Mouse (Mus musculus) heart, embryonic 13.5 days (tissue): ENCODE measurements around the gene Ppib. TPM values are rescaled to one million over a fixed set of nuclear protein-coding genes. Genes with fewer than 3 reads are reported as not detected.

Source experiments
- ATAC-seq: fragments of 200-750 bp; cut with Nextera tagmentation; 2 replicates; pipeline ENCODE4 v1.8.0; 2017; ENCODE audit warnings: moderate TSS enrichment; ENCODE audit not compliant: insufficient number of reproducible peaks, low FRiP score, low TSS enrichment; ENCODE audit errors: extremely low read depth
- H3K27ac ChIP-seq: fragments of 300-500 bp; sonication (generic); replicated peaks from 2 replicates; pipeline ENCODE4 v1.5.1; 2015; ENCODE audit warnings: moderate library complexity, mild to moderate bottlenecking, inconsistent platforms
- H3K27me3 ChIP-seq: fragments of 300-500 bp; sonication (generic); replicated peaks from 2 replicates; pipeline ENCODE4 v1.6.1; 2015; ENCODE audit warnings: mild to moderate bottlenecking, inconsistent platforms
- H3K36me3 ChIP-seq: fragments of 300-500 bp; sonication (generic); 2 replicates; pipeline ENCODE4 v1.6.1; 2015; ENCODE audit warnings: mild to moderate bottlenecking, inconsistent platforms
- H3K4me1 ChIP-seq: fragments of 300-500 bp; sonication (generic); 2 replicates; pipeline ENCODE4 v1.6.1; 2015; ENCODE audit warnings: inconsistent platforms
- H3K4me2 ChIP-seq: fragments of 300-500 bp; sonication (generic); 2 replicates; pipeline ENCODE4 v1.6.1; 2015; ENCODE audit warnings: inconsistent platforms, mild to moderate bottlenecking, moderate library complexity
- H3K4me3 ChIP-seq: fragments of 300-500 bp; sonication (generic); 2 replicates; pipeline ENCODE4 v1.5.1; 2015; ENCODE audit warnings: moderate library complexity, mild to moderate bottlenecking, inconsistent platforms
- H3K9ac ChIP-seq: fragments of 300-500 bp; sonication (generic); 2 replicates; pipeline ENCODE4 v1.6.1; 2015; ENCODE audit warnings: inconsistent platforms, mild to moderate bottlenecking, moderate library complexity
- H3K9me3 ChIP-seq: fragments of 300-500 bp; sonication (generic); 2 replicates; pipeline ENCODE4 v1.6.1; 2016; ENCODE audit warnings: inconsistent platforms
- WGBS: fragments of 180-500 bp; shearing (Covaris S2); methylation state at CpG from one replicate; pipeline ENCODE4 v1.1.7; 2015; ENCODE audit warnings: mixed read lengths; 5-methylcytosine and 5-hydroxymethylcytosine counted together
- polyA plus RNA-seq: library from polyadenylated mRNA; unstranded; fragments of >200 nt; fragmentation: Nextera tagmentation; extraction: Ambion mirVana; gene quantifications from 2 replicates; pipeline ENCODE4 v1.2.1, GENCODE M21; 2015

Gene Ppib
- polyA plus RNA-seq, result 372 and 396 TPM in 2 replicates

- Histone ChIP-seq H3K4me3 (peak within 1 kb of the TSS; percentile 81), H3K27me3 (no peaks in the 10 kb centered on the region), H3K9ac (peak within 1 kb of the TSS; percentile 91), H3K4me1 (peaks cover 27% of the 10 kb centered on the region), H3K27ac (peak within 1 kb of the TSS; percentile 78), H3K36me3 (peaks cover 28% of the 10 kb centered on the region), H3K9me3 (no peaks in the 10 kb centered on the region), H3K4me2 (peak within 1 kb of the TSS; percentile 87)
- WGBS, result 1% methylated on average over 51 of the region's 51 CpGs
- ATAC-seq, result peak; percentile 92
Observed at GRCm38 (mm10) chr9:66059583-66060307, at the start of gene Ppib. TSS of gene Ppib (plus strand) at chr9:66060222.

DNA sequence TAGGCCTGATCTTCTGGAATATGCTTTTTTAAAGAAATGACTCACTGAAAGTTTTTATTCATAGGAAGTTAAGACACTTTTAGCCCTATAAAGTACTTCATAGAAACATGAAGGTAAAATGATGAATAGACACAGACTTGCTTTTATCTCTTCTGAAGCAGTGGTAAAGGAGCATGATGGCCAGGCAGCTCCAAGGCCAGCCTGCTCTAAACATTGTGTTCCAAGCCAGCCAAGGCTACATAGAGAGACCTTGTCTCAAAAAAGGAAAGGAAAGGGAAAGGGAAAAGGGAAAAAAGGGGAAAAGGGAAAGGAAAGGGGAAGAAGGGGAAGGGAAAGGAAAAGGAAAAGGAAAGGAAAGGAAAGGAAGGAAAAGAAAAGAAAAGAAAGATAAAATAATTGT is 39.4 kb upstream of the Ppib start:
- H3K27ac ChIP-seq, result no peak overlapping the region
- peaks cover 41% of the 10 kb centered on the region for H3K36me3 ChIP-seq
- no peak overlapping the region for H3K4me2 ChIP-seq
- no peaks in the 10 kb centered on the region for H3K4me1 ChIP-seq
- H3K4me3 ChIP-seq, result no peak overlapping the region
- H3K9ac ChIP-seq, result no peak overlapping the region
- no peak for ATAC-seq
- H3K27me3 ChIP-seq, result no peaks in the 10 kb centered on the region
- H3K9me3 ChIP-seq, result no peaks in the 10 kb centered on the region

GRCm38 (mm10) chr9:66038082-66038481 is 21.9 kb upstream of the Ppib start:
- no peaks in the 10 kb centered on the region for H3K4me1 ChIP-seq
- no peak for ATAC-seq
- H3K4me2 ChIP-seq, result no peak overlapping the region
- no peaks in the 10 kb centered on the region for H3K9me3 ChIP-seq
- H3K36me3 ChIP-seq, result peaks cover 74% of the 10 kb centered on the region
- no peak overlapping the region for H3K4me3 ChIP-seq
- H3K27ac ChIP-seq, result no peak overlapping the region
- 82% methylated on average over 4 of the region's 4 CpGs for WGBS
- H3K27me3 ChIP-seq, result no peaks in the 10 kb centered on the region
- H3K9ac ChIP-seq, result no peak overlapping the region

DNA sequence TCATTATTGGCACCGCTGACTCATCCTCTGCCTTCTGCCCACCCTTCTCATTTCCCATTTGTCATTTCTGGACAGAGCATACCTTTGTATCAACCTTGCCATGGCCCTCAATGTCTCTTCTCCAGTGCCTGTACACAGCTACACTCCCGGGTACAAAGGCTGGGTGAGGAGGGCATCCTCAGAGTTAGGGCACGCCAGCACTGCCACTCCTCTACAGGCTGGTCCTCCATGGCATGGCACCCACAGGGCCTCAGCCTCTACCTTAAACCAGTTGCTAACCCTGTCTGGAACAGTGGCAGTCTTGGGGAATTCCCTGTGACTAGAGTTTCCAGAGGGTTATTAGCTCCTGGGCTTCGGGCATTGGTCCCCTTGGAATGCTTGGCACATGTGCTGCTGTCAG is 21.4 kb upstream of the Ppib start:
- Histone ChIP-seq H3K9me3 (no peaks in the 10 kb centered on the region), H3K4me2 (no peak overlapping the region), H3K27me3 (no peaks in the 10 kb centered on the region), H3K4me3 (no peak overlapping the region), H3K36me3 (peaks cover 69% of the 10 kb centered on the region), H3K9ac (no peak overlapping the region), H3K4me1 (no peaks in the 10 kb centered on the region), H3K27ac (no peak overlapping the region)
- ATAC-seq, result no peak
- WGBS, result 94% methylated on average over 4 of the region's 4 CpGs

GRCm38 (mm10) chr9:66039290-66039689 is 20.7 kb upstream of the Ppib start:
- H3K4me1 ChIP-seq, result no peaks in the 10 kb centered on the region
- H3K27me3 ChIP-seq, result no peaks in the 10 kb centered on the region
- ATAC-seq, result no peak
- H3K9ac ChIP-seq, result no peak overlapping the region
- peaks cover 62% of the 10 kb centered on the region for H3K36me3 ChIP-seq
- H3K27ac ChIP-seq, result no peak overlapping the region
- no peak overlapping the region for H3K4me3 ChIP-seq
- no peaks in the 10 kb centered on the region for H3K9me3 ChIP-seq
- WGBS, result 79% methylated on average over 4 of the region's 4 CpGs
- no peak overlapping the region for H3K4me2 ChIP-seq

DNA sequence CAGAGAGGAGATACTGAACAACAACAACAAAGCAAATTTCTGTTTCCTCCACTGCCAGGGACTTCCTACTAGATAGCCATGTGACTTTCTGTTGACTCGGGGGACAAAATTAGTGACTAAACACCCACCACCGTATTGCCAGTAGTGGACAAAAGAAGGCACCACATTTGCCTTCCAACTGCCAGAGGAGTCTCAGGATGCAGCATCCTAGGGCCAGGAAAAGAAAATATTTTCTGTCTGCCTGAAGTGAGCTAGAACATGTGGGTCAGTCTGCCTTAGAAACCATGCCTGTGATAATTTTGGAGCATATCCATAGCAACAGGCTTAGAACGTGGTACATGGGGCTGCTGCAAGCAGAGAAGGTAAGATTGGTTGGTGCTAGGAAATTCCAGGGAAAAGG is 19.2 kb upstream of the Ppib start:
- no peak overlapping the region for H3K9ac ChIP-seq
- peaks cover 56% of the 10 kb centered on the region for H3K36me3 ChIP-seq
- H3K4me3 ChIP-seq, result no peak overlapping the region
- ATAC-seq, result no peak
- H3K27me3 ChIP-seq, result no peaks in the 10 kb centered on the region
- H3K9me3 ChIP-seq, result no peaks in the 10 kb centered on the region
- no peaks in the 10 kb centered on the region for H3K4me1 ChIP-seq
- H3K27ac ChIP-seq, result no peak overlapping the region
- WGBS, result 70% methylated on average over 3 of the region's 3 CpGs
- H3K4me2 ChIP-seq, result no peak overlapping the region

- Histone ChIP-seq H3K9me3 (no peaks in the 10 kb centered on the region), H3K4me1 (no peaks in the 10 kb centered on the region), H3K4me3 (no peak overlapping the region), H3K27me3 (no peaks in the 10 kb centered on the region), H3K27ac (no peak overlapping the region), H3K36me3 (peaks cover 44% of the 10 kb centered on the region), H3K4me2 (no peak overlapping the region), H3K9ac (no peak overlapping the region)
- no peak for ATAC-seq
- 70% methylated on average over 4 of the region's 4 CpGs for WGBS
Observed at GRCm38 (mm10) chr9:66042331-66042730, 17.7 kb upstream of the Ppib start.

DNA sequence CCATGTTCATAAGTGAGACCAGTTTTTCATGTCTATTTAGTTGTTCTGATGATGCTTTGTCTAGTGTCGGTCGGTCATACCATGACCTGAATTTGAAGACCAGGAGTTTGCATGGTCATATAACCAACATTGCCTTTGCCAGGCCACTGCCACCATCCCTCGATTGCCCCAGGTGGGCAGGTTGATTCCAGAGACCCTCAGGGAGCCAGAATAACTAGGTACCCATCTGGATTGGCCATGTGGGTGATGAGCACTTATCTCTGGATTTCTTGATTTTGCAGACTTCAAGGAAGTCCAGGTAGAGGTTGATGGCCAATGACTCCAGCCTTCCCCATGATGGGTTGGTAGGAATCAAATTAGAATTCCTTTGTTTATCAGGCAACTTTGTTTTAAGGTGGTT is 16.8 kb upstream of the Ppib start:
- 89% methylated on average over 3 of the region's 3 CpGs for WGBS
- Histone ChIP-seq H3K27ac (no peak overlapping the region), H3K4me2 (no peak overlapping the region), H3K36me3 (peaks cover 36% of the 10 kb centered on the region), H3K9me3 (no peaks in the 10 kb centered on the region), H3K9ac (no peak overlapping the region), H3K4me3 (no peak overlapping the region), H3K4me1 (no peaks in the 10 kb centered on the region), H3K27me3 (no peaks in the 10 kb centered on the region)
- no peak for ATAC-seq

DNA sequence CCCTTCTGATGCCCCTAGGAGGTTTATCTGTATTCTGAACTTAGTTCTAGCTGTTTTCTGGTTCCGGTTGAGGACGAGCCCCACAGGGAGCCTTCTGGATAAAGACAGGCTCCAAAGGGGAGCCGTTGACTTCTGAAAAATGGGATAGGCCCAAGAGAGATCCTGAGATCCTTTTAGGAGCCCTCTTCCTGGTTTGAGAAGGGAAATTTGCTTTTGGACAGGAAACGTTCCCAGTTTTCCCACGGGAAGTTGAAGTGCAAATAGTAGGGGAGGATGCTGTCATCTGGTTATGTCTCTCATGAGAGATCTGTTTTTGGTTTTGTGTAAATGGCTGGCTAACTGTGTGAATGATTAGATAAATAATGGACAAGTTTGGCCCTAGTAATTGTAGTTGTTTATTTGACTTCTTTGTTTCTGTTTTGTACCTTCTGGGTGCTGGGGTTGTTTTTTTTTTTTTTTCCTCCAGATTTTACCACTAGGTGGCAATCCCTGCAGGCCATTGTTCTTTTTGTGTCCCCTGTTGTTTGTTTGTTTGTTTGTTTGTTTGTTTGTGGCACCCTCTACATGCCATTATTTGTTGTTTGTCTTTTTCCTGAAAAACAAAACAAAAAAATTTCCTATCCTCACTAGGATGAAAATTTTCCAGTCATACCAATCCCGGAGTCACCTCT is 10.0 kb upstream of the Ppib start:
- ATAC-seq, result no peak
- no peak overlapping the region for H3K9ac ChIP-seq
- H3K4me1 ChIP-seq, result peaks cover 4% of the 10 kb centered on the region; the same call in 1 of the 2 replicates
- H3K4me2 ChIP-seq, result no peak overlapping the region
- H3K9me3 ChIP-seq, result peaks cover 6% of the 10 kb centered on the region
- no peak overlapping the region for H3K27ac ChIP-seq
- WGBS, result 61% methylated on average over 6 of the region's 6 CpGs
- H3K27me3 ChIP-seq, result no peaks in the 10 kb centered on the region
- 0 out of 2 replicates have a peak, but pooled peaks cover 3% of the 10 kb centered on the region for H3K36me3 ChIP-seq
- no peak overlapping the region for H3K4me3 ChIP-seq

DNA sequence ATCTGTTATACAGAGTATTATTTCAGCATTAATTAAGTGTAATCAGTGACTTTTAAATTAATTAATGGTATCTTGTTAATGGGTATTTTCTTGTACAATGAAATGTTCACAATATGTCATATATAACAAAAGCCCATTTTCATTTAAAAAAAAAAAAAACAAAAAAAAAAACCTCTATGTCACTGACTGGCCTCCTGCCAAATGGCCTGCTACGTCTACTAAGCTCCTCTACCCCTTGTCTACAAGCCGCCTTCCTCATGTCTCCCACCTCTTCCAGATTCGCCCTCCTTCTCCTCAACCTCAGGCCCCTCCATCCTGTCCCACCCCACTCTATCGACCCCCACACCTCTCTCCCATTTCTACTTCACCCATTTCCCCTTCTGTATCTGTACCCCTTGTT is 8.5 kb upstream of the Ppib start:
- no peak overlapping the region for H3K9ac ChIP-seq
- H3K27me3 ChIP-seq, result no peaks in the 10 kb centered on the region
- H3K27ac ChIP-seq, result no peak overlapping the region
- no peak overlapping the region for H3K4me3 ChIP-seq
- 64% methylated on average over 4 of the region's 4 CpGs for WGBS
- H3K9me3 ChIP-seq, result peaks cover 6% of the 10 kb centered on the region
- ATAC-seq, result no peak
- peaks cover 4% of the 10 kb centered on the region; the same call in 1 of the 2 replicates for H3K4me1 ChIP-seq
- no peaks in the 10 kb centered on the region for H3K36me3 ChIP-seq
- no peak overlapping the region for H3K4me2 ChIP-seq

DNA sequence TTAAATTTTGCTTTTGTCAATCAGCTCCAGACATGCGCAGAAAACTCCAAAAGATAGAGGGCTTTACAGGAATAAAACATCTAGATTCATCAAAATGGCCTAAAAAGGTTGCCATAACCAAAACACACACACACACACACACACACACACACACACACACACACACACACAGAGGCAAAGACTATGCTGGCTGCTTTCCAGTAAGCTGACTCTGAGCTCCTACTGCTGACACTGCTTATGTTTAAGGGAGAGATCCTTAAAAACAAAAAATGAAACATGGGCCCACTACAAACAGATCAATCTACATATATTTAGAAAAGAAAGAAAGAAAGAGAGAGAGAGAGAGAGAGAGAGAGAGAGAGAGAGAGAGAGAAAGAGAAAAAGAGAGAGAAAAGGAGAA is 7.3 kb upstream of the Ppib start:
- Histone ChIP-seq H3K27me3 (no peaks in the 10 kb centered on the region), H3K27ac (no peak overlapping the region), H3K36me3 (no peaks in the 10 kb centered on the region), H3K9ac (no peak overlapping the region), H3K9me3 (peaks cover 6% of the 10 kb centered on the region), H3K4me2 (no peak overlapping the region), H3K4me3 (no peak overlapping the region), H3K4me1 (peaks cover 4% of the 10 kb centered on the region; the same call in 1 of the 2 replicates)
- WGBS, result 92% methylated on average over 1 of the region's 1 CpGs
- no peak for ATAC-seq

DNA sequence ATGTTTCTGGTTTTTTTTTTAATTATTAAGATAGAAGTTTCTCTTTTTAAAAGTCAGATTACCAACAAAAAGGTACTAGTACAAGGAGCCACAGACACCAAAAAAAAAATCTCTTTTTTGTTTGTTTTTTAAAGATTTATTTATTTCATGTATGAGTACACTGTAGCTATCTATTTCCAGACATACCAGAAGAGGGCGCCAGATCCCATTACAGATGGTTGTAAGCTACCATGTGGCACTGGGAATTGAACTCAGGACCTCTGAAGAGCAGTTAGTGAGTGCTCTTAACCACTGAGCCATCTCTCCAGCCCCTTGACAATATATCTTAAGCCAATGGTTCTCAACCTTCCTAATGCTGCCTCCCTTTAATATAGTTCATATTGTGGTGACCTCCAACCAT is 6.4 kb upstream of the Ppib start:
- no peak for ATAC-seq
- H3K9me3 ChIP-seq, result peaks cover 6% of the 10 kb centered on the region
- H3K4me3 ChIP-seq, result no peak overlapping the region
- H3K36me3 ChIP-seq, result no peaks in the 10 kb centered on the region
- 23% methylated on average over 1 of the region's 1 CpGs for WGBS
- no peak overlapping the region for H3K9ac ChIP-seq
- no peaks in the 10 kb centered on the region for H3K27me3 ChIP-seq
- no peak overlapping the region for H3K4me2 ChIP-seq
- H3K27ac ChIP-seq, result no peak overlapping the region
- H3K4me1 ChIP-seq, result peaks cover 4% of the 10 kb centered on the region; the same call in 1 of the 2 replicates
